Mouse (Mus musculus) heart, adult 2 months (tissue): Measurements from ENCODE around the gene Cmtm7. TPM values are rescaled to one million over a fixed set of nuclear protein-coding genes. Genes with fewer than 3 reads are reported as not detected.

ENCODE experiments used
- DNase-seq, 2 experiments: peaks; one replicate each; pipeline ENCODE4 v3.0.0; 2021
- H3K27ac ChIP-seq: fragments of 200-600 bp; 2 replicates; pipeline ENCODE4 v1.8.1; 2022
- H3K27me3 ChIP-seq: fragments of 200-500 bp; 2 replicates; pipeline ENCODE4 v1.6.1; 2012; ENCODE audit warnings: mild to moderate bottlenecking, low read length, inconsistent platforms, mixed read lengths; ENCODE audit not compliant: control insufficient read depth, insufficient read depth
- H3K36me3 ChIP-seq: fragments of 200-500 bp; 2 replicates; pipeline ENCODE4 v1.6.1; 2012; ENCODE audit warnings: low read length, inconsistent platforms; ENCODE audit not compliant: control insufficient read depth, insufficient read depth
- H3K4me1 ChIP-seq: fragments of 200-500 bp; 2 replicates; pipeline ENCODE4 v1.6.1; 2011; ENCODE audit warnings: low read length; ENCODE audit not compliant: control insufficient read depth, insufficient read depth
- H3K4me3 ChIP-seq: fragments of 200-600 bp; 2 replicates; pipeline ENCODE4 v1.8.1; 2022
- H3K79me2 ChIP-seq: fragments of 200-500 bp; replicated peaks from 2 replicates; pipeline ENCODE4 v1.6.1; 2012; ENCODE audit warnings: mild to moderate bottlenecking, inconsistent platforms, low read length, moderate library complexity, mixed read lengths; ENCODE audit not compliant: control insufficient read depth, insufficient read depth
- H3K9ac ChIP-seq: fragments of 200-500 bp; 2 replicates; pipeline ENCODE4 v1.6.1; 2012; ENCODE audit warnings: low read depth, mild to moderate bottlenecking, control low read depth, inconsistent platforms, low read length, mixed read lengths
- CTCF ChIP-seq: fragments of 200-600 bp; IDR thresholded peaks from 2 replicates; pipeline ENCODE4 v1.8.1; 2022; ENCODE audit warnings: antibody characterized with exemption, mild to moderate bottlenecking, moderate library complexity
- EP300 ChIP-seq: fragments of 200-500 bp; IDR thresholded peaks from 2 replicates; pipeline ENCODE4 v1.6.1; 2011; ENCODE audit warnings: low read depth, low read length, control low read depth; ENCODE audit not compliant: insufficient read depth
- POLR2A ChIP-seq: fragments of 200-500 bp; IDR thresholded peaks from 2 replicates; pipeline ENCODE4 v1.6.1; 2011; ENCODE audit warnings: mild to moderate bottlenecking, low read depth, low read length, control low read depth; ENCODE audit not compliant: insufficient read depth
- WGBS: fragments of 180-500 bp; shearing (Covaris S2); methylation state at CpG from one replicate; pipeline ENCODE4 v1.1.7; 2018; 5-methylcytosine and 5-hydroxymethylcytosine counted together
- intact Hi-C: fragments of 180-260 bp; cut with DNase I; formaldehyde crosslinking; loops from one replicate; pipeline ENCODE4 v1.15.1; 2025
- polyA plus RNA-seq: library from polyadenylated mRNA; depleted of rRNA; stranded (reverse); fragments of >200 nt; gene quantifications from 2 replicates; pipeline ENCODE4 v1.2.3, GENCODE M21; 2012
- total RNA-seq, 2 experiments: library from RNA; stranded (reverse); gene quantifications; 2 replicates each; pipeline ENCODE4 v1.2.3; 2021

The Cmtm7 gene
- total and polyA plus RNA-seq, 3 experiments, result 11.5 to 46.6 (median 12.6) TPM

- Histone ChIP-seq H3K27ac (no peak overlapping the region), H3K36me3 (no peaks in the 10 kb centered on the region), H3K27me3 (no peaks in the 10 kb centered on the region), H3K4me1 (peaks cover 5% of the 10 kb centered on the region), H3K4me3 (no peak overlapping the region), H3K79me2 (no peaks in the 10 kb centered on the region), H3K9ac (no peak overlapping the region)
- intact Hi-C loops, result no loop called here
- 65% methylated on average over 6 of the region's 6 CpGs for WGBS
- DNase-seq, result no peak
- TF ChIP-seq POLR2A (no peak), EP300 (no peak)
Measured at GRCm38 (mm10) chr9:114777178-114778046, 4.2 kb downstream of the Cmtm7 start.

GRCm38 (mm10) chr9:114776361-114776760 lies 5.3 kb downstream of the Cmtm7 start:
- DNase-seq, result no peak
- H3K27ac ChIP-seq, result no peak overlapping the region
- H3K4me3 ChIP-seq, result no peak overlapping the region
- H3K36me3 ChIP-seq, result no peaks in the 10 kb centered on the region
- 93% methylated on average over 3 of the region's 3 CpGs for WGBS
- H3K4me1 ChIP-seq, result peaks cover 5% of the 10 kb centered on the region
- H3K79me2 ChIP-seq, result no peaks in the 10 kb centered on the region
- intact Hi-C loops, result no loop called here
- H3K27me3 ChIP-seq, result no peaks in the 10 kb centered on the region
- H3K9ac ChIP-seq, result no peak overlapping the region
- no peak for TF ChIP-seq EP300
- no peak for TF ChIP-seq CTCF
- TF ChIP-seq POLR2A, result no peak

DNA sequence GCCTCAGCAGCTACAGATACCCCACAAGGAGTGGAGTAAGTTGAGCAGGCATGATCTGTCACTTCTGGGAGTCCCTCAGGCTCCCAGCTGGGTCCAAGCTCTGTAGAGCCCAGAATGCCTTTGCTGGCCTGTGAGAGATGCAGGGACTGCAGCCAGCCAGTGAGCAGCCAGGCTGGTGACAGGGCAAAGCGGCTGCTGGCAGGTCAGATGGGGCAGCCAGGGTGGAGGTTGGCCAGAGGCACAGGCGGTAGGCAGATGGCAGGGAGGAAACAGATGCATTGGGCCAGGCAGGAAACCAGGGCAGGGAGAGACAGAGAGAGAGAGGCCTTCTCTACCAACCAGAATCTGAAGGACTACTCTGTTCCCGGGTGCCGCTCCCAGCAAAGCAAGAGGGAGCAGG lies 6.4 kb downstream of the Cmtm7 start:
- H3K4me3 ChIP-seq, result no peak overlapping the region
- peak; percentile 57 to 78 for DNase-seq
- H3K4me1 ChIP-seq, result peaks cover 5% of the 10 kb centered on the region
- no peak overlapping the region for H3K27ac ChIP-seq
- H3K9ac ChIP-seq, result no peak overlapping the region
- no peaks in the 10 kb centered on the region for H3K27me3 ChIP-seq
- WGBS, result 29% methylated on average over 4 of the region's 4 CpGs
- H3K36me3 ChIP-seq, result no peaks in the 10 kb centered on the region
- TF ChIP-seq CTCF (no peak), POLR2A (no peak), EP300 (no peak)
- no peaks in the 10 kb centered on the region for H3K79me2 ChIP-seq
- intact Hi-C loops, result no loop called here

DNA sequence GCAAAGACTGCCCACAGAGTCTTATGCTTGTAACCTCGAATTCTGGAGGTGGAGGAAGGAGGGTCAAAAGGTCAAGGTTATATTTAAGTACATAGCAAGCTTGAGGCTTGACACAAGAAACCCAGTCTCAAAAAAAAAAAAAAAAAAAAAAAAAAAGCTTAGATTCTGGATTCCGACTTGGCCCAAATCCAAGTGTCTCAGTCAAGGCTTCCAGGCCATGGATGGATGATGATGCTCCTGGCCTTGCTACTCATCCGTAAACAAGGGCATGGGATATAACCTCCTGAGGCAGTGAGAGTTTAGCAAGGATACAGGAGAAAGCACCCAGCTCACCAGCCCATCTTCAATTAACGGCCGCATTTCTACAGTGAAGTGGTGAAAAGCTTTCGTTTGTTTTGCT lies 7.0 kb downstream of the Cmtm7 start:
- peaks cover 5% of the 10 kb centered on the region for H3K4me1 ChIP-seq
- H3K4me3 ChIP-seq, result no peak overlapping the region
- no peaks in the 10 kb centered on the region for H3K36me3 ChIP-seq
- intact Hi-C loops, result no loop called here
- WGBS, result 64% methylated on average over 6 of the region's 6 CpGs
- no peak overlapping the region for H3K9ac ChIP-seq
- no peak for TF ChIP-seq CTCF
- TF ChIP-seq POLR2A, result no peak
- TF ChIP-seq EP300, result no peak
- H3K27me3 ChIP-seq, result no peaks in the 10 kb centered on the region
- DNase-seq, result no peak
- no peak overlapping the region for H3K27ac ChIP-seq
- no peaks in the 10 kb centered on the region for H3K79me2 ChIP-seq

GRCm38 (mm10) chr9:114771565-114771964 lies 10.1 kb downstream of the Cmtm7 start:
- intact Hi-C loops, result no loop called here
- WGBS, result 77% methylated on average over 7 of the region's 7 CpGs
- no peak for DNase-seq
- no peak for TF ChIP-seq EP300
- no peak for TF ChIP-seq POLR2A
- Histone ChIP-seq H3K79me2 (no peaks in the 10 kb centered on the region), H3K36me3 (no peaks in the 10 kb centered on the region), H3K4me3 (no peak overlapping the region), H3K27ac (no peak overlapping the region), H3K27me3 (no peaks in the 10 kb centered on the region), H3K9ac (no peak overlapping the region), H3K4me1 (peaks cover 5% of the 10 kb centered on the region)

- no peak overlapping the region for H3K27ac ChIP-seq
- no peak overlapping the region for H3K9ac ChIP-seq
- no peak for DNase-seq
- H3K4me3 ChIP-seq, result no peak overlapping the region
- H3K36me3 ChIP-seq, result no peaks in the 10 kb centered on the region
- intact Hi-C loops, result no loop called here
- H3K79me2 ChIP-seq, result no peaks in the 10 kb centered on the region
- 82% methylated on average over 4 of the region's 4 CpGs for WGBS
- H3K4me1 ChIP-seq, result peaks cover 5% of the 10 kb centered on the region
- TF ChIP-seq POLR2A (no peak), EP300 (no peak), CTCF (no peak)
- H3K27me3 ChIP-seq, result no peaks in the 10 kb centered on the region
Measured at GRCm38 (mm10) chr9:114770224-114770623, 11.4 kb downstream of the Cmtm7 start.
